Mouse (Mus musculus) embryonic facial prominence, embryonic 13.5 days (tissue): ENCODE measurements around the gene Dnajc3. TPM values are rescaled to one million over a fixed set of nuclear protein-coding genes. Genes with fewer than 3 reads are reported as not detected.
A peak's percentile ranks its signal among the peaks of the same experiment; 100 is the strongest.

Source experiments
- ATAC-seq: fragments of 200-750 bp; cut with Nextera tagmentation; 2 replicates; pipeline ENCODE4 v1.8.0; 2017; ENCODE audit warnings: low read depth; ENCODE audit not compliant: insufficient number of reproducible peaks, insufficient read depth, low FRiP score, low TSS enrichment
- H3K27ac ChIP-seq: fragments of 300-500 bp; sonication (generic); 2 replicates; pipeline ENCODE4 v1.5.1; 2015; ENCODE audit warnings: moderate library complexity, mild to moderate bottlenecking, inconsistent platforms
- H3K27me3 ChIP-seq: fragments of 300-500 bp; sonication (generic); 2 replicates; pipeline ENCODE4 v1.6.1; 2015; ENCODE audit warnings: mild to moderate bottlenecking, inconsistent platforms
- H3K36me3 ChIP-seq: fragments of 300-500 bp; sonication (generic); 2 replicates; pipeline ENCODE4 v1.6.1; 2015; ENCODE audit warnings: mild to moderate bottlenecking, inconsistent platforms
- H3K4me1 ChIP-seq: fragments of 300-500 bp; sonication (generic); 2 replicates; pipeline ENCODE4 v1.6.1; 2015; ENCODE audit warnings: inconsistent platforms
- H3K4me2 ChIP-seq: fragments of 300-500 bp; sonication (generic); 2 replicates; pipeline ENCODE4 v1.6.1; 2015; ENCODE audit warnings: moderate library complexity, mild to moderate bottlenecking, inconsistent platforms
- H3K4me3 ChIP-seq: fragments of 300-500 bp; sonication (generic); 2 replicates; pipeline ENCODE4 v1.5.1; 2015; ENCODE audit warnings: mild to moderate bottlenecking, inconsistent platforms
- H3K9ac ChIP-seq: fragments of 300-500 bp; sonication (generic); 2 replicates; pipeline ENCODE4 v1.6.1; 2015; ENCODE audit warnings: mild to moderate bottlenecking, inconsistent platforms
- H3K9me3 ChIP-seq: fragments of 300-500 bp; sonication (generic); 2 replicates; pipeline ENCODE4 v1.6.1; 2016; ENCODE audit warnings: inconsistent platforms
- WGBS: fragments of 180-500 bp; shearing (Covaris S2); methylation state at CpG from one replicate; pipeline ENCODE4 v1.1.7; 2015; ENCODE audit warnings: mixed read lengths; 5-methylcytosine and 5-hydroxymethylcytosine counted together
- polyA plus RNA-seq: library from polyadenylated mRNA; unstranded; fragments of >200 nt; fragmentation: Nextera tagmentation; extraction: Ambion mirVana; gene quantifications from 2 replicates; pipeline ENCODE4 v1.2.1, GENCODE M21; 2015

Gene Dnajc3
- polyA plus RNA-seq = 27.2 and 32.3 TPM in 2 replicates

DNA sequence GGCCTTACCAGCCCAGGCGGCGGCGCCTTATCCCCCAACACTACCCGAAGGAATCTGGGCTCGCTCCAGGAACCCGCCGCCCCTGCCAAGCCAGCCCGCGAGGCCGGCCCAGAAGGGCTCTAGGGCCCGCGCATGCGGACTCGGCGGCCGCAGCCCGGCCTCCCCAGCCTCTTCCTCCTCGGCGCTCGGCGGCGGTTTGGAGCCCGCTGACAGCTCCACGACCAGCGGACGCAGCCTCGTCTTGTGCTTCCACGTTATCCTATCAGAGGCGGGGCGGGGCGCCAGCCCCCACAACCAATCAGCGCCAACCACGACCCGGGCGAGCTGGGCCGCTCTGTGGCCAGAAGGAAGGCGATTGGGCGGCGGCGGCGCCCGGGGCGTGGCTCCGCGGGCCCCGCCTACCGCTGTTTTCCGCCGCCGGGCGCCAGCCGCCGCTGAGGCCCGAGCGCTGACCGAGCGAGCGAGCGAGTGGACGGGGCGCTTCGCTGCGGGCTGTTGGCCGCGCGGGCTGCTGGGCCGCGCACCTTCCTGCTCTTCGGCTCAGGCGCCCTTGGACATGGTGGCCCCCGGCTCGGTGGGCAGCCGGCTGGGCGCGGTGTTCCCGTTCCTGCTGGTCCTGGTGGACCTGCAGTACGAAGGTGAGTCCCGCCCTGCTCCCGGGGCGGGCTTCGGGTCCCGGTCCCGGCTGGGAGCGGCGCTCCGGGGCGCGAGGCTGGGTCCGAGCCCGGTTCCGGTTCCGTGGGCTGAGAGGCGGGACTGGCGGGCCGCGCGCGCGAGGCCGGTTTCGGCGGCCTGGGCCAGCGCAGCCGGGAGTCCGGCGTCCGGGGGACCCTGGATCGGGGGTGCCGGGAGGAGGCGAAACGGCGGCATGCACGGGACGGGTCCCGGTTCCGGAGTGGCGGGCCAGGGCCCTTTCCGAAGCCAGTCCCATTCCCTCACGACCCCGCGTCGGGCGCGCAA lies at the start of gene Dnajc3:
Dnajc3 (plus strand) TSS at position 444 of the 960 bp plus-strand sequence.
- H3K4me1 ChIP-seq = peaks cover 32% of the 10 kb centered on the region
- WGBS = under 1% methylated on average over 124 of the region's 124 CpGs
- peak; percentile 100 for ATAC-seq

DNA sequence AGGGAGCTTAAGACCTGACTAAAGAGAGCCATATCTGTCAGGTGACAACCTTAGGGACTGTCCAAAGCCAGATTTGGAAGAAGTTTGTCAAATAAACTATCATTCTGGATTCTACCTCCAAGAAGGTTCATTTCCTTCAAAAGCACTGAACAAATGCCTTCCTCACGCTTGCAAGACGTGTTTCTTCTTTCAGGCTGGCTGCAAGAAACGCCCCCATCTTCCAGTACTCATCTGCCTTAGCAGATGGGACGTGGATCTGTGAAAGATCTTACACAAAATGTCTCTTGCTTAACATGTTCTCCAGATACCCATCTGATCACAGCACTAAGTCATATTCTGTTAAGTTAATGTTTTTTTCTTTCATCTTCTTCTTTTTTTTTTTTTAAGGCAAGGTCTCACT lies 47.7 kb upstream of the Dnajc3 start:
- Histone ChIP-seq H3K36me3 (peaks cover 86% of the 10 kb centered on the region), H3K27ac (no peak overlapping the region), H3K27me3 (no peaks in the 10 kb centered on the region), H3K9me3 (no peaks in the 10 kb centered on the region), H3K4me2 (no peak overlapping the region), H3K4me3 (no peak overlapping the region), H3K9ac (no peak overlapping the region), H3K4me1 (no peaks in the 10 kb centered on the region)
- 92% methylated on average over 4 of the region's 4 CpGs for WGBS
- no peak for ATAC-seq

More for the DNA sequence above, at the start of gene Dnajc3:
- Histone ChIP-seq H3K27ac (peak within 1 kb of the TSS; percentile 86), H3K27me3 (no peaks in the 10 kb centered on the region), H3K4me3 (peak within 1 kb of the TSS; percentile 98), H3K9ac (peak within 1 kb of the TSS; percentile 96), H3K9me3 (no peaks in the 10 kb centered on the region), H3K4me2 (peak within 1 kb of the TSS; percentile 60), H3K36me3 (no peaks in the 10 kb centered on the region)

DNA sequence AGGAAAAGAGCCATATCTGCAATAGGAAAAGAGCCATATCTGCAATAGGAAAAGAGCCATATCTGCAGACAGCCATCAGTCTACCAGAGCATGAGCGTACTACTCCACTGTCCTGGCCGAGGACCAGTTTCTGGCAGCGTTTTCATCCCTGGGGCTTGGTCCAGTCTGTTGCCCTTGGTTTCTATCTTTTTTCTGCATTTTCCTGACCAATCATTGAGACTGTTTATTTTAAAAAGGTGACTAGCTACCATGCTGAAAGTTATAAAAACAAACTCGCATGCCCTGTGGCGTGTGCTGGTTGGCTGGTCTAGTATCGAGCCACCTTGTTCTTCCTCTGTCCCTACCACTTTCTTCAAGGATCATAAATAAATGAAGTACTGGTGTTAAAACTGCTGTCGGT lies 42.5 kb upstream of the Dnajc3 start:
- no peaks in the 10 kb centered on the region for H3K9me3 ChIP-seq
- 91% methylated on average over 7 of the region's 7 CpGs for WGBS

DNA sequence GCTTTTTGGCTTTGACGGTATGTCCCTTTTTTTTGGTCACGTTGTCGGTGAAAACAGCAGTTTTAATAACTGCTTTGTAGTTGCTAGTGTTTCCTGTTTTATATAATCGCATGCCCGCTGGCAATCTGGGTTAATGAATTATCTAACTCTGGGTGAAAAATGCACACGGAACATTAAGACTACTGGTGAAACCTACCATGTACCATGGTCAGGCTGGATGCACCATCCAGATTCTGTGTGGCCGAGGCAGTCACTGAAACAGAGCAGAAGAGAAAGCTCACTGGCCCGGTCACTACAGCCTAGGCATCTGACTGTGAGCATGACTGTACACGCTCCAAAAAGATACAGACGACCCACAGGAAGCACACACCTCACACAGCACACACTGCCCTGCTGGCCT lies 42.1 kb upstream of the Dnajc3 start:
- no peak for ATAC-seq
- H3K27me3 ChIP-seq = no peaks in the 10 kb centered on the region
- peaks cover 87% of the 10 kb centered on the region for H3K36me3 ChIP-seq
- H3K27ac ChIP-seq = no peak overlapping the region
- H3K4me2 ChIP-seq = no peak overlapping the region
- no peak overlapping the region for H3K4me3 ChIP-seq
- H3K4me1 ChIP-seq = no peaks in the 10 kb centered on the region
- 93% methylated on average over 10 of the region's 10 CpGs for WGBS
- no peaks in the 10 kb centered on the region for H3K9me3 ChIP-seq
- H3K9ac ChIP-seq = no peak overlapping the region

More for the DNA sequence above, 42.5 kb upstream of the Dnajc3 start:
- Histone ChIP-seq H3K9ac (no peak overlapping the region), H3K4me2 (no peak overlapping the region), H3K27me3 (no peaks in the 10 kb centered on the region), H3K4me1 (no peaks in the 10 kb centered on the region), H3K27ac (no peak overlapping the region), H3K36me3 (peaks cover 83% of the 10 kb centered on the region), H3K4me3 (no peak overlapping the region)
- no peak for ATAC-seq

DNA sequence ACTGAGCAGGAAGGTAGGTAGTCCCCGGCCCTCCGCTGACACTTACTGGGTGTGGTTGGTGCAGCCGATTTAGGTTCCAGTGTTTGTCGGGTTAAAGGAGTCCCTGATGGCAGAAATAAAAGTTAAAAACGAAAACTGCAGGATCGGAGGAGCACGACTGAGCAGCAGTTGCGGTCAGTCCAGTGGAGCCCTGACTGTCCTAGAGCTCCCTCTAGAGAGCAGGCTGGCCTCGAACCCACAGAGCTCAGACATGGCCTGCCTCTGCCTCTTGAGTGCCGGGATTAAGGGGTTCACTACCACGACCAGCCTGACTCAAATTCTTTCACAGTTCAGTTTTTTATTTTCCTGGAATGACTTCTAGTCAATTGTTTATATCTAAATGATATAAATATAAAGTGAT lies 37.8 kb upstream of the Dnajc3 start:
- Histone ChIP-seq H3K27me3 (no peaks in the 10 kb centered on the region), H3K36me3 (peaks cover 92% of the 10 kb centered on the region), H3K4me1 (no peaks in the 10 kb centered on the region), H3K9me3 (peaks cover 4% of the 10 kb centered on the region), H3K9ac (no peak overlapping the region), H3K4me3 (no peak overlapping the region), H3K4me2 (no peak overlapping the region), H3K27ac (no peak overlapping the region)
- ATAC-seq = no peak
- WGBS = 84% methylated on average over 11 of the region's 11 CpGs

DNA sequence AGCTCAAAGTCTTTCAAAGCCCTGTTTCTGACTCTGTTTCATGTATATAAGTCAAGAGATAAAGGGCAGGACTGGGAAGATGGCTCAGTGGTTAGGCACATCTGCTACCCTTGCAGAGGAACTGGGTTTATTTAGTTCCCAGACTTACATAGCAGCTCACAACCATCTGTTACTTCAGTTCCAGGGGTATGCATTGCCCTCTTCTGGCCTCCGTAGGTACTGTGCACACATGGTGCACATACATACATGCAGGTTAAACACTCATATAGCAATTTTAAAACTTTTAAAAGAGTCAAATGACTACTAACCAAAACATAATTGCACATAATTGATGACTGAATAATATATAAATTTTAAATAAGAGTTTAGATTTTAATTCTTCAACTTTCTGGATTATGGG lies 36.9 kb upstream of the Dnajc3 start:
- 100% methylated on average over 1 of the region's 1 CpGs for WGBS
- ATAC-seq = no peak
- no peak overlapping the region for H3K9ac ChIP-seq
- no peaks in the 10 kb centered on the region for H3K4me1 ChIP-seq
- no peak overlapping the region for H3K4me3 ChIP-seq
- H3K9me3 ChIP-seq = peaks cover 4% of the 10 kb centered on the region
- no peaks in the 10 kb centered on the region for H3K27me3 ChIP-seq
- H3K27ac ChIP-seq = no peak overlapping the region
- peaks cover 87% of the 10 kb centered on the region for H3K36me3 ChIP-seq
- H3K4me2 ChIP-seq = no peak overlapping the region

DNA sequence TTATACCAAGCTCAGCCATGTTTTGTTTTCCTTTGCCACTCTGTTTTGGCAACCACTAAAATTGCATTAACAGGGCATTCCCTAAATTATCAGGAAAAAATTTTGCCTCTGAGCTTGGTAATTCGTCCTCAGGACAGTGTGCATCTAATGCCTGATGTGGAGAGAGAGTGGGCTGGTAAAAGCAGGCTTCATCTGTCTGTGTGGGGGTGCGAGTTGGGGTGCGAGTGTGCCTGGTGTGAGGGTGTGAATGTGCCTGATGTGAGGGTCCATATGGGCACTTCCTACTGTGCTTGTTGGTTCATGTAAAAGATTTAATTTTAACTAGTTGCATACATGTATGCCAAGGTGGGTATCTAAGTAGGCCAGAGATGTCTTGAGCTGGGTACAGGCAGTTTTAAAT lies 34.4 kb upstream of the Dnajc3 start:
- Histone ChIP-seq H3K36me3 (peaks cover 88% of the 10 kb centered on the region), H3K9me3 (peaks cover 4% of the 10 kb centered on the region), H3K27me3 (no peaks in the 10 kb centered on the region), H3K4me2 (no peak overlapping the region), H3K4me1 (no peaks in the 10 kb centered on the region), H3K9ac (no peak overlapping the region), H3K27ac (no peak overlapping the region), H3K4me3 (no peak overlapping the region)
- ATAC-seq = no peak
- WGBS = 80% methylated on average over 3 of the region's 3 CpGs

DNA sequence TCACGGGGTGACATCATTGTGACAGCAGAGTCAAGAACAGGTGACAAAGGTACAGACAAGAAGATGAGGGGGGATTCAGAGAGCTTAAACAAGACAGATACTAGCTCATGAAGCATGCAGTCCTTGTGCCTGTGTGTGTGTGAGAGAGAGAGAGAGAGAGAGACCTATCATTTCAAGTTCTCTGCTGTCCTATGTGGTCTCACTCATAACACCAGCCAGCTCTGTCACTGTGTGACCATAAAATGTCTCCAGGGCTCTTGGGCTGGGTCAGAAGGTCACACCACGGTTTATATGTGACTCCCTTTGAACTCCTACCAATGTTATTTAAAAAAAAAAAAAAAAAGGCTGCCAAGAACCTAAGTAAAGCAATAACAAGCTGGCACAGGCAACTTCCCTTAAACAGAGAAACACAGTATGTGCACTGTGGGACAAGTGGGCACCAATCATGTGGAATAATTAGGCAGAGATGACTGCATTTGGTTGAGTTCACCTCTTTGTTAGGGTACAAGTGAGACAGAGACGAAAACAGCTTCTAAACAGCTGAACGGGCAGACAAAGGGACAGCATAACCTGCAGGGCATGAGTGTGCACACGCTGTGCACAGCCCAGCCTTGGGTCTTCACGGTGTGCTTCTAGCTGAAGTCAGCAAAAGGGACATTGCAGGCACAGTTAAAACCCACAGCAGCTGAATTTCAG lies 33.8 kb upstream of the Dnajc3 start:
- Histone ChIP-seq H3K27ac (no peak overlapping the region), H3K27me3 (no peaks in the 10 kb centered on the region), H3K9me3 (peaks cover 4% of the 10 kb centered on the region), H3K36me3 (peaks cover 88% of the 10 kb centered on the region), H3K4me3 (no peak overlapping the region), H3K9ac (no peak overlapping the region), H3K4me2 (no peak overlapping the region), H3K4me1 (no peaks in the 10 kb centered on the region)
- ATAC-seq = no peak
- 66% methylated on average over 6 of the region's 6 CpGs for WGBS

DNA sequence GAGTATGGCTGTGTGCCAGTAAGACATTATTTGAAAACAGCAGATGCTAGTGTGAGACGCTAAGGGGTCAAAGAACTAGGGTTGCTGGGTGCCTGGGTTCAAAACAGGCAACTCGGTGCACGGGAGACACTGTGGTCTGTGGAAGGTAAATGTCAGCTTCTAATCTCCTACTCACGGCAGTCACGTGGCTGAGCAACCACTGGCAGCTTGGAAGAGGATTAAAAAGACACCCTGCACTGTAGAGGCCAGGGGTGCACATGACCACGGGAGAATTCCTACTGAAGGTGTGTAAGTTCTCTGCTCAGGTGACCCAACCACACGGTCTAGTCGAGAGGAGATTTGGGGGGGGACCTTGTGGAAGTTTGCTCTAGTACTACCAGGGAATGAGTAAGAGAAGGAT lies 30.2 kb upstream of the Dnajc3 start:
- WGBS = 82% methylated on average over 8 of the region's 8 CpGs
- H3K27ac ChIP-seq = no peak overlapping the region
- no peaks in the 10 kb centered on the region for H3K27me3 ChIP-seq
- H3K4me2 ChIP-seq = no peak overlapping the region
- H3K9ac ChIP-seq = no peak overlapping the region
- peaks cover 11% of the 10 kb centered on the region; the same call in 1 of the 2 replicates for H3K4me1 ChIP-seq
- no peak for ATAC-seq
- no peaks in the 10 kb centered on the region for H3K9me3 ChIP-seq
- H3K36me3 ChIP-seq = peaks cover 88% of the 10 kb centered on the region
- no peak overlapping the region for H3K4me3 ChIP-seq

DNA sequence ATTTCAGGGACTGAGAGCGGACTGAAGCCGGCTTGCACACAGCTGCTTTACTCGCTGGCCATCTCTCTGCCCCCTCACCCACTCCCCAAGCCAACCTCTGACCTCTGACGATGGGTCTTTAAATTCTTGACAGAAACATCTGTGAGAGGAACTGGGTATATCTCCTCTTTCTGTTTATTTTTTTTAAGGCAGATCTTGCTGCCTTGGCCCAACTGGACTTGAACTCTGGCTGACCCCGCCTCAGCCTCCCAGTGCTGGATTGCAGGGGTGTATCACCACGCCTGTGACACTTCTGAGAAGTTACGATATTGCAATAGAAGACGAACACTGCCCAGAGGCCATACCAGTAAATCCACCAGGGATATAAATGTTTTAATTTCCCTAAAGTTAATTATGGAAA lies 27.9 kb upstream of the Dnajc3 start:
- WGBS = 81% methylated on average over 8 of the region's 8 CpGs
- H3K27ac ChIP-seq = no peak overlapping the region
- no peaks in the 10 kb centered on the region for H3K27me3 ChIP-seq
- H3K4me1 ChIP-seq = peaks cover 24% of the 10 kb centered on the region
- H3K9ac ChIP-seq = no peak overlapping the region
- H3K36me3 ChIP-seq = peaks cover 74% of the 10 kb centered on the region
- no peak overlapping the region for H3K4me3 ChIP-seq
- no peaks in the 10 kb centered on the region for H3K9me3 ChIP-seq
- H3K4me2 ChIP-seq = no peak overlapping the region
- ATAC-seq = no peak

DNA sequence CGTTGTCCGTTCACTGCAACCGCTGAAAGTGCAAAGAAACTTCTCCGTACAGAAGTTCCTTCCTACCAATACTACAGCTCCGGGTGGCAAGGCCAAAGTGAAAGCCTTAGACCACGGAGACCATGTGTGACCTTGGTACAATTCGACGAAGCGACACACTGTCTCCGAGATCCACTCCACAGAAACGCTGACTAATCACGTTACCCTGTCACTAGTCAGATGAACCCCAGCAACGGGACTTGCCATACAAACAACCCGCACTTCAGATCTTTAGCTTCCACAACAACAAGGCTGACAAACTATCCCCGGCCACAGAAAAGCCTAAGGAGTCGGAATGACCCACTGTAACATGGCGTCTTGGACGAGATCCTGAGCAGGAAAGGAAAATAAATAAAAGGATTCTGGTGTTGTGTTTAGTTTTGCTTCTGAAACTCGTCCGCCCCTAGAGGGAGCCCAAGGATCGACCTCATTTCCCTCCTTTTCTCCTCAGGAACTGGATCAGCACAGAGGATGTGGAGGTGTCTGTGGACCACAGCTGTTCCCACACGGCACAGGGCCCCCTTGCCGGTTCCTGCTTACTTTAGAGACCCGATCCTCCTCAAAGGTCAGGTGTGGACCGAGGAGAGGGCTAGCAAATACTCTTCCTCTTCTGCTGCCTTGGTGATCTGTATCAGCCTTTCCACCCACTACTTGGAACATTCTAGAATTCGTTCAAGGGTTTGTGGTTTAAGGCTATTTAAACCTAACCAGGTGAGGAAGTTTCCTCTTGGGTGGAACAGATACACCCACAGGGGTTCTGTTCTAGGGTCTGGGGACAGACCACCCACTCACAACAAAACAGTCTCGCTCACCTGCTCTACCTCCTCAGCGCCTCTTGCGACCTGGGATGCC lies 27.2 kb upstream of the Dnajc3 start:
- Histone ChIP-seq H3K27ac (no peak overlapping the region), H3K9ac (no peak overlapping the region), H3K4me1 (peaks cover 24% of the 10 kb centered on the region), H3K4me3 (no peak overlapping the region), H3K36me3 (peaks cover 72% of the 10 kb centered on the region), H3K9me3 (no peaks in the 10 kb centered on the region), H3K4me2 (no peak overlapping the region), H3K27me3 (no peaks in the 10 kb centered on the region)
- 64% methylated on average over 29 of the region's 29 CpGs for WGBS
- no peak for ATAC-seq
